Mouse (Mus musculus): ENCODE measurements at regions not wholly inside any gene's neighbourhood (a gene's known extent, or its start where the extent isn't known, plus 50 kb on each side); places are given as distances from the start of the nearest gene placed in this dataset.

GRCm38 (mm10) chr3:58319463-58319862, 95.1 kb upstream of the Tsc22d2 start:
- no peak for TF ChIP-seq GATA1 (IDR thresholded peaks at IDR 0.05; ENCODE audit: low read length)
- no peak for TF ChIP-seq TAL1 (IDR thresholded peaks at IDR 0.05; ENCODE audit: low read length)

Data from erythroblast, embryonic 14.5 days (primary cell).